Mouse (Mus musculus) thymus, adult 2 months (tissue): ENCODE measurements around the gene Nme7.

ENCODE experiments used
- CTCF ChIP-seq: fragments of 200-500 bp; IDR thresholded peaks from 2 replicates; pipeline ENCODE4 v1.5.1; 2012; ENCODE audit warnings: mild to moderate bottlenecking, control low read depth, low read length, moderate library complexity, borderline replicate concordance; ENCODE audit not compliant: control insufficient read depth, poor library complexity, insufficient read depth; ENCODE audit errors: extremely low read depth
- POLR2A ChIP-seq: fragments of 200-500 bp; IDR thresholded peaks from 2 replicates; pipeline ENCODE4 v1.6.1; 2012; ENCODE audit warnings: mild to moderate bottlenecking, low read length, control low read depth, moderate library complexity; ENCODE audit not compliant: control insufficient read depth, poor library complexity, insufficient read depth; ENCODE audit errors: extremely low read depth

- TF ChIP-seq CTCF (no peak), POLR2A (no peak)
These were observed 11.9 kb upstream of the Nme7 start for GRCm38 (mm10) chr1:164292040-164292439.
